Comparison of ENCODE assay signal across 10 mouse cellular contexts in the genomic region with DNA sequence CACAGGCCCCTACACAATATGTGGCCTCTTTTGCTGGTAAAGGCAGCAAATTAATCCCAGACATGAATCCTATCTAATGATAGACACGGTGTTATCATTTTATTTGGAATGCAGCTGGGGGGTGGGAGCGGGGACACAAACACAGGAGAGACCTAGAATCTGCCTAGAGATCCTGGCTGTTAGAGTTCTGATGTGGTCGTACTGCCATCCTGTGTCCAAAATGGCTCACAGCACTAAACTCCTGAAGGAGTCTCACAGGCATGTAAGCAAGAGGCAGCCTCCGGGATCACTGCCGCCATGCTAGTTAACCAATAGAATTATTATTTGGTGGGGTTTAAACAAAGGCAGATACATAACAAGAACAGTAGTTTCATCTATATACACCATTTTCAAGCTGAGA. TPM values are rescaled to one million over a fixed set of nuclear protein-coding genes. Genes with fewer than 3 reads are reported as not detected.
DNase-seq lines count a peak whose midpoint lies in the region; ATAC-seq and TF ChIP-seq lines count a peak whose summit lies in the region.
"Had no signal": no experiment of that assay in that cellular context is flagged by ENCODE, and none has a peak within 500 bp of the region (broad histone marks: within the 10 kb centered on the region; RNA-seq: fewer than 3 reads in every experiment).

No protein-coding gene starts in this region.

- peaks cover 3% of the 10 kb centered on the region for H3K27me3 ChIP-seq in Patski
- no peaks in the 10 kb centered on the region for H3K27me3 ChIP-seq in embryonic facial prominence, embryonic 14.5 days (replicated peaks; ENCODE audit: control insufficient read depth, insufficient read depth, low read length)
- no peaks in the 10 kb centered on the region for H3K27me3 ChIP-seq in hindbrain, embryonic 16.5 days (replicated peaks; ENCODE audit: control insufficient read depth, insufficient read depth, low read length)
- no peaks in the 10 kb centered on the region for H3K27me3 ChIP-seq in midbrain, embryonic 14.5 days (ENCODE audit: control insufficient read depth, insufficient read depth, low read length)
- H3K27me3 ChIP-seq: liver, embryonic 13.5 days had no signal

- no peak overlapping the region for H3K27ac ChIP-seq in gastrocnemius, adult 2 months
- no peak overlapping the region for H3K27ac ChIP-seq in embryonic facial prominence, embryonic 14.5 days (replicated peaks; ENCODE audit: low read depth, low read length)
- H3K27ac ChIP-seq in hindbrain, embryonic 16.5 days (ENCODE audit: low read depth, low read length) = no peak overlapping the region
- no peak overlapping the region for H3K27ac ChIP-seq in midbrain, embryonic 14.5 days (replicated peaks; ENCODE audit: low read depth, low read length)
- H3K27ac ChIP-seq: liver, embryonic 13.5 days had no signal

- in situ Hi-C loops in Patski (cut with MboI; ENCODE audit: low pct_unique_long_range_greater_than_20kb) = loop anchor here (10.0 kb wide), 1 partner anchor 900 kb away; no protein-coding TSS in a partner anchor

- POLR2A ChIA-PET in Patski (lab: Charles Lee) = no interaction called here

- H3K4me2 ChIP-seq in embryonic facial prominence, embryonic 14.5 days (ENCODE audit: low read depth, low read length) = peak overlapping the region; percentile 5; the same call in 1 of the 2 replicates
- no peak overlapping the region for H3K4me2 ChIP-seq in hindbrain, embryonic 16.5 days (ENCODE audit: low read length)
- H3K4me2 ChIP-seq in midbrain, embryonic 14.5 days (ENCODE audit: low read length) = no peak overlapping the region; the same call in 1 of the 2 replicates
- H3K4me2 ChIP-seq: liver, embryonic 13.5 days had no signal

- H3K4me1 ChIP-seq in embryonic facial prominence, embryonic 14.5 days (ENCODE audit: control insufficient read depth, insufficient read depth, low read length) = peaks cover 3% of the 10 kb centered on the region; the same call in 1 of the 2 replicates
- H3K4me1 ChIP-seq in hindbrain, embryonic 16.5 days (ENCODE audit: control insufficient read depth, insufficient read depth, low read depth, low read length) = no peaks in the 10 kb centered on the region
- 0 out of 2 replicates have a peak, but pooled peaks cover 4% of the 10 kb centered on the region for H3K4me1 ChIP-seq in midbrain, embryonic 14.5 days (ENCODE audit: control insufficient read depth, insufficient read depth, low read length)
- H3K4me1 ChIP-seq: liver, embryonic 13.5 days had no signal

- no peak overlapping the region for H3K4me3 ChIP-seq in gastrocnemius, adult 2 months
- H3K4me3 ChIP-seq in embryonic facial prominence, embryonic 14.5 days (ENCODE audit: low read depth, low read length) = no peak overlapping the region
- no peak overlapping the region for H3K4me3 ChIP-seq in hindbrain, embryonic 16.5 days (ENCODE audit: low read length)
- H3K4me3 ChIP-seq in midbrain, embryonic 14.5 days (replicated peaks; ENCODE audit: low read depth, low read length) = no peak overlapping the region
- H3K4me3 ChIP-seq: liver, embryonic 13.5 days had no signal

- H3K9me3 ChIP-seq in embryonic facial prominence, embryonic 14.5 days (ENCODE audit: control insufficient read depth, low read length) = no peaks in the 10 kb centered on the region
- H3K9me3 ChIP-seq in hindbrain, embryonic 16.5 days (ENCODE audit: control insufficient read depth, low read length) = no peaks in the 10 kb centered on the region
- no peaks in the 10 kb centered on the region for H3K9me3 ChIP-seq in midbrain, embryonic 14.5 days (ENCODE audit: control insufficient read depth, low read length)
- H3K9me3 ChIP-seq: G1E; liver, embryonic 13.5 days had no signal

- 10% methylated on average over 5 of the region's 5 CpGs for whole genome bisulfite sequencing in embryonic facial prominence, embryonic 14.5 days
- 16% methylated on average over 5 of the region's 5 CpGs for WGBS in hindbrain, embryonic 16.5 days
- 15% methylated on average over 5 of the region's 5 CpGs for WGBS in midbrain, embryonic 14.5 days

- intact Hi-C loops in gastrocnemius, adult 2 months (cut with DNase I) = no loop called here
- intact Hi-C loops in gastrocnemius, postnatal 36 days (cut with DNase I) = no loop called here
- intact Hi-C loops in left cerebral cortex, postnatal 10 days (cut with DNase I) = loop anchor here (5.0 to 10.0 kb wide), 4 partner anchors 660 to 1470 kb away; partner anchors contain the start of gene Tnr

- peak; percentile 28; the same call in 1 of the 2 replicates for TF ChIP-seq CTCF in gastrocnemius, adult 2 months (IDR thresholded peaks at IDR 0.05)
- peak; percentile 61 for TF ChIP-seq CTCF in Patski (IDR thresholded peaks at IDR 0.05)

- no peak for ATAC-seq in Patski
- peak; percentile 85 for ATAC-seq in embryonic facial prominence, embryonic 14.5 days (ENCODE audit: low read depth)
- peak; percentile 94 for ATAC-seq in hindbrain, embryonic 16.5 days
- ATAC-seq in midbrain, embryonic 14.5 days (ENCODE audit: low FRiP score, low TSS enrichment) = peak; percentile 70

- CTCF ChIA-PET in Patski (lab: Charles Lee) = no interaction called here

- no peaks in the 10 kb centered on the region for H3K36me3 ChIP-seq in embryonic facial prominence, embryonic 14.5 days (ENCODE audit: control insufficient read depth, insufficient read depth, low read length)
- H3K36me3 ChIP-seq in hindbrain, embryonic 16.5 days (ENCODE audit: control insufficient read depth, insufficient read depth, low read length) = no peaks in the 10 kb centered on the region
- H3K36me3 ChIP-seq in midbrain, embryonic 14.5 days (ENCODE audit: control insufficient read depth, insufficient read depth, low read length) = no peaks in the 10 kb centered on the region
- H3K36me3 ChIP-seq: G1E; liver, embryonic 13.5 days had no signal

- H3K9ac ChIP-seq in embryonic facial prominence, embryonic 14.5 days (ENCODE audit: low read depth, low read length) = no peak overlapping the region
- no peak overlapping the region for H3K9ac ChIP-seq in hindbrain, embryonic 16.5 days (ENCODE audit: low read depth, low read length)
- H3K9ac ChIP-seq in midbrain, embryonic 14.5 days (replicated peaks; ENCODE audit: low read length) = no peak overlapping the region; the same call in 1 of the 2 replicates
- H3K9ac ChIP-seq: liver, embryonic 13.5 days had no signal

- DNase-seq in gastrocnemius, adult 2 months = no peak
- DNase-seq in gastrocnemius, postnatal 36 days = no peak
- DNase-seq in Patski (ENCODE audit: low read depth, low spot score) = no peak
- DNase-seq in embryonic facial prominence, embryonic 14.5 days (ENCODE audit: low spot score) = peak; percentile 70
- DNase-seq in left cerebral cortex, postnatal 10 days (ENCODE audit: extremely low spot score in 1 of 2, low spot score in 2 of 2) = peak; percentile 42 to 74
- DNase-seq in midbrain, embryonic 14.5 days = peak; percentile 86
- no peak for DNase-seq in T-cell, adult 2 months (ENCODE audit: low spot score)
- DNase-seq: liver, embryonic 13.5 days had no signal

RNA-seq across cellular contexts. Expression of gene Mrps14, which starts 10.5 kb away (rescaled TPM):
- 10 to 100 TPM; 64.7 to 88.5 TPM for total RNA-seq in gastrocnemius, adult 2 months (2021)
- total RNA-seq in gastrocnemius, postnatal 36 days (2021) = 10 to 100 TPM; 70.9 to 75.9 TPM
- polyA plus RNA-seq in Patski (2021) = 97.8 TPM
- 238 and 243 TPM in 2 replicates for polyA plus RNA-seq in embryonic facial prominence, embryonic 14.5 days (2014; fragmentation: Nextera tagmentation; extraction: Ambion mirVana)
- 129 and 137 TPM in 2 replicates for polyA plus RNA-seq in hindbrain, embryonic 16.5 days (2015; fragmentation: Nextera tagmentation; extraction: Ambion mirVana)
- 10 to 100 TPM; 52.8 to 56.1 TPM for total RNA-seq in left cerebral cortex, postnatal 10 days (2021)
- 144 and 151 TPM in 2 replicates for polyA plus RNA-seq in midbrain, embryonic 14.5 days (2014; fragmentation: Nextera tagmentation; extraction: Ambion mirVana)

RNA-seq across cellular contexts. Expression of gene Cacybp, which starts 28.2 kb away (rescaled TPM):
- 10 to 100 TPM; 50.1 to 65.8 TPM for total RNA-seq in gastrocnemius, adult 2 months (2021)
- 10 to 100 TPM; 43.8 to 49.1 TPM for total RNA-seq in gastrocnemius, postnatal 36 days (2021)
- 136 TPM for polyA plus RNA-seq in Patski (2021)
- 212 and 215 TPM in 2 replicates for polyA plus RNA-seq in embryonic facial prominence, embryonic 14.5 days (2014; fragmentation: Nextera tagmentation; extraction: Ambion mirVana)
- polyA plus RNA-seq in hindbrain, embryonic 16.5 days (2015; fragmentation: Nextera tagmentation; extraction: Ambion mirVana) = 263 and 294 TPM in 2 replicates
- total RNA-seq in left cerebral cortex, postnatal 10 days (2021) = 100 to 1,000 TPM; 106 to 109 TPM
- polyA plus RNA-seq in midbrain, embryonic 14.5 days (2014; fragmentation: Nextera tagmentation; extraction: Ambion mirVana) = 275 and 317 TPM in 2 replicates

RNA-seq across cellular contexts. Expression of gene Tnn, which starts 31.1 kb away (rescaled TPM):
- not detected for total RNA-seq in gastrocnemius, adult 2 months (2021)
- not detected for total RNA-seq in gastrocnemius, postnatal 36 days (2021)
- 0.03 TPM for polyA plus RNA-seq in Patski (2021)
- 10.9 and 17.2 TPM in 2 replicates for polyA plus RNA-seq in embryonic facial prominence, embryonic 14.5 days (2014; fragmentation: Nextera tagmentation; extraction: Ambion mirVana)
- 0.08 and 0.44 TPM in 2 replicates for polyA plus RNA-seq in hindbrain, embryonic 16.5 days (2015; fragmentation: Nextera tagmentation; extraction: Ambion mirVana)
- total RNA-seq in left cerebral cortex, postnatal 10 days (2021) = under 1 TPM; 0.95 to 0.97 TPM
- 0.04 TPM in 2 replicates for polyA plus RNA-seq in midbrain, embryonic 14.5 days (2014; fragmentation: Nextera tagmentation; extraction: Ambion mirVana)
- polyA plus RNA-seq: G1E had no signal

Comparison
In these comparisons a context has a peak if more than half of its experiments do, and no peak if none do; other contexts are left out.
1. DNase-seq: peak in embryonic facial prominence, embryonic 14.5 days (single experiment), left cerebral cortex, postnatal 10 days (2 of 2) and midbrain, embryonic 14.5 days (single experiment); none in gastrocnemius, adult 2 months (single experiment), gastrocnemius, postnatal 36 days (0 of 2), Patski (single experiment) and T-cell, adult 2 months (single experiment).